Mouse (Mus musculus): ENCODE results near the gene Tsc2. TPM values are rescaled to one million over a fixed set of nuclear protein-coding genes. Genes with fewer than 3 reads are reported as not detected.
"Not testable (repeated sequence)": the region's sequence is repeated elsewhere in the genome, so short reads cannot be mapped to it uniquely, and the experiment has no call there.

The Tsc2 gene
- polyA plus RNA-seq, 1 experiment, result 163 TPM

- Histone ChIP-seq H3K36me3 (ENCODE audit: control insufficient read depth, insufficient read depth, low read length) (no peaks in the 10 kb centered on the region), H3K27me3 (ENCODE audit: control insufficient read depth, insufficient read depth, low read length) (no peaks in the 10 kb centered on the region), H3K4me3 (ENCODE audit: control insufficient read depth, insufficient read depth, low read length) (no peak overlapping the region), H3K27ac (ENCODE audit: control insufficient read depth, insufficient read depth, low read length) (no peak overlapping the region), H3K4me1 (replicated peaks; ENCODE audit: control insufficient read depth, insufficient read depth, low read length) (peaks cover 20% of the 10 kb centered on the region)
- WGBS, result 73% methylated on average over 5 of the region's 5 CpGs
- TF ChIP-seq POLR2A (IDR thresholded peaks at IDR 0.05; ENCODE audit: control insufficient read depth, extremely low read depth, insufficient read depth, low read length, poor library complexity), result no peak
- TF ChIP-seq CTCF (IDR thresholded peaks at IDR 0.05; ENCODE audit: borderline replicate concordance, control insufficient read depth, extremely low read depth, insufficient read depth, low read length, poor library complexity), result peak; percentile 17; the same call in 1 of the 2 replicates
- no peak for DNase-seq
These were observed 38.9 kb upstream of the Tsc2 start for GRCm38 (mm10) chr17:24671346-24671745.

DNA sequence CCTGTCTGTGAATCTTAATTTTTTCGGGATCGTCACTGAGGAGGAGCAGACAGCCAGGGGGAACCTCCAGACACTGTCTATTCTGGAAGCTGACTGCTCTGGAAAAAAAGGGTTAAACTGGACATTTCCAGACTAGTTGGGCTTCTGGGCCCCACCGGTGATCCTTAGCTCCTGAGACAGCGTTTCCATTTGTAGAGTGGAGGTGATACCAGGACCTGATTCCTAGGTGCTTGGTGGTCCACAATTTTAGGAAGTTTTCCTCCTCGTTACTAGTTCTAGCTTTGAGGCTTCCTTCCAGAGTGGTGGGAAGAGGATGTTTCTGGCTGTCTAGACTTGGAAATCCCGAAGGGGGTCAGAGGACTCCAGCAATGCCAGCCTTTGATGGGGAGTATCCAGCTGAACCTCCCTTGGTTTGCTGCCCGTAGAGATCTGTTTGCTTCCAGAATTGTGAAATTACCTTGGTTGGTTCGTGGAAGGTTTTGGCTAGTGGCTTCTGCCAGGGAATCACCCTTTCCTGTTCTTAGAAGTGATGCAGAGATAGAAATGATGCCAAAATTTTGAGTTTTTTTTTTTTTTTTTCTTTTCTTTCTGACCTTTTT, 37.9 kb upstream of the Tsc2 start:
- 13% methylated on average over 8 of the region's 8 CpGs for WGBS
- DNase-seq, result no peak
- H3K4me3 ChIP-seq (ENCODE audit: control insufficient read depth, insufficient read depth, low read length), result peak overlapping the region; percentile 77
- H3K4me1 ChIP-seq (replicated peaks; ENCODE audit: control insufficient read depth, insufficient read depth, low read length), result peaks cover 20% of the 10 kb centered on the region
- TF ChIP-seq POLR2A (IDR thresholded peaks at IDR 0.05; ENCODE audit: control insufficient read depth, extremely low read depth, insufficient read depth, low read length, poor library complexity) (no peak), CTCF (IDR thresholded peaks at IDR 0.05; ENCODE audit: borderline replicate concordance, control insufficient read depth, extremely low read depth, insufficient read depth, low read length, poor library complexity) (no peak)
- no peak overlapping the region for H3K27ac ChIP-seq (ENCODE audit: control insufficient read depth, insufficient read depth, low read length)
- H3K36me3 ChIP-seq (ENCODE audit: control insufficient read depth, insufficient read depth, low read length), result no peaks in the 10 kb centered on the region
- H3K27me3 ChIP-seq (ENCODE audit: control insufficient read depth, insufficient read depth, low read length), result no peaks in the 10 kb centered on the region

- DNase-seq, result peak; percentile 95
- Histone ChIP-seq H3K4me1 (replicated peaks; ENCODE audit: control insufficient read depth, insufficient read depth, low read length) (peaks cover 20% of the 10 kb centered on the region), H3K27me3 (ENCODE audit: control insufficient read depth, insufficient read depth, low read length) (no peaks in the 10 kb centered on the region), H3K4me3 (ENCODE audit: control insufficient read depth, insufficient read depth, low read length) (peak within 1 kb of the TSS; percentile 77), H3K36me3 (ENCODE audit: control insufficient read depth, insufficient read depth, low read length) (no peaks in the 10 kb centered on the region), H3K27ac (ENCODE audit: control insufficient read depth, insufficient read depth, low read length) (peak within 1 kb of the TSS; percentile 9; the same call in 1 of the 2 replicates)
- TF ChIP-seq POLR2A (IDR thresholded peaks at IDR 0.05; ENCODE audit: control insufficient read depth, extremely low read depth, insufficient read depth, low read length, poor library complexity), result peak; percentile 96
- TF ChIP-seq CTCF (IDR thresholded peaks at IDR 0.05; ENCODE audit: borderline replicate concordance, control insufficient read depth, extremely low read depth, insufficient read depth, low read length, poor library complexity), result peak; percentile 77
- under 1% methylated on average over 74 of the region's 80 CpGs for WGBS
These were observed 37.3 kb upstream of the Tsc2 start, which contains the start of gene Zfp598 for GRCm38 (mm10) chr17:24669545-24670245. Gene Zfp598 (plus strand): TSS chr17:24669687.

- Histone ChIP-seq H3K4me3 (ENCODE audit: control insufficient read depth, insufficient read depth, low read length) (peak overlapping the region; percentile 42), H3K27ac (ENCODE audit: control insufficient read depth, insufficient read depth, low read length) (peak overlapping the region; percentile 9; the same call in 1 of the 2 replicates), H3K4me1 (replicated peaks; ENCODE audit: control insufficient read depth, insufficient read depth, low read length) (peaks cover 20% of the 10 kb centered on the region)
- DNase-seq; H3K36me3 ChIP-seq (ENCODE audit: control insufficient read depth, insufficient read depth, low read length); H3K27me3 ChIP-seq (ENCODE audit: control insufficient read depth, insufficient read depth, low read length): not testable (repeated sequence)
- WGBS, result 10% methylated on average over 15 of the region's 15 CpGs
These were observed 36.7 kb upstream of the Tsc2 start for GRCm38 (mm10) chr17:24669214-24669544.

DNA sequence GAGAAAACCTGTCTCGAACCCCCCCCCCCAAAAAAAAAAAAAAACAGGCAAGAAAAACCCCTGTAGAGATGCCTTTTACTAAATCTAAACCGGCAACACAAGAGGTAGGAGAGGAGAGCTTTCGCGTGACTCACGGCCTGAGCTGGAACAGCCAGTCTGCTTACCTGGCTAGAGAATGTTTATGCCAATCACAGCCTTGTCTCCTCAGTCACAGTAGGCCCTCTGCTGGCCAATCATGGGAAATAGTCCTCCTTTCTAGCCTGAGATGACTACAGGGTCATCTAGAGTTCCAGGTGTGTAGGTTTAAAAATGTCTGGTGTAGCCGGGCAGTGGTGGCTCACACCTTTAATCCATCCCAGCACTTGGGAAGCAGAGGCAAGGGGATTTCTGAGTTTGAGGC, 35.0 kb upstream of the Tsc2 start:
- Histone ChIP-seq H3K27ac (ENCODE audit: control insufficient read depth, insufficient read depth, low read length) (no peak overlapping the region), H3K36me3 (ENCODE audit: control insufficient read depth, insufficient read depth, low read length) (no peaks in the 10 kb centered on the region), H3K4me1 (replicated peaks; ENCODE audit: control insufficient read depth, insufficient read depth, low read length) (peaks cover 20% of the 10 kb centered on the region), H3K27me3 (ENCODE audit: control insufficient read depth, insufficient read depth, low read length) (no peaks in the 10 kb centered on the region), H3K4me3 (ENCODE audit: control insufficient read depth, insufficient read depth, low read length) (no peak overlapping the region)
- WGBS, result 26% methylated on average over 6 of the region's 6 CpGs
- DNase-seq, result peak; percentile 62
- no peak for TF ChIP-seq POLR2A (IDR thresholded peaks at IDR 0.05; ENCODE audit: control insufficient read depth, extremely low read depth, insufficient read depth, low read length, poor library complexity)
- no peak for TF ChIP-seq CTCF (IDR thresholded peaks at IDR 0.05; ENCODE audit: borderline replicate concordance, control insufficient read depth, extremely low read depth, insufficient read depth, low read length, poor library complexity)

GRCm38 (mm10) chr17:24667011-24667410, 34.6 kb upstream of the Tsc2 start:
- peaks cover 17% of the 10 kb centered on the region for H3K4me1 ChIP-seq (replicated peaks; ENCODE audit: control insufficient read depth, insufficient read depth, low read length)
- H3K27ac ChIP-seq (ENCODE audit: control insufficient read depth, insufficient read depth, low read length); H3K36me3 ChIP-seq (ENCODE audit: control insufficient read depth, insufficient read depth, low read length); H3K27me3 ChIP-seq (ENCODE audit: control insufficient read depth, insufficient read depth, low read length); H3K4me3 ChIP-seq (ENCODE audit: control insufficient read depth, insufficient read depth, low read length); DNase-seq: not testable (repeated sequence)
- 78% methylated on average over 7 of the region's 7 CpGs for WGBS
